ENCODE assay signal across 10 mouse cellular contexts in genomic region chr5:127242763-127243160, GRCm38 (mm10). TPM values are rescaled to one million over a fixed set of nuclear protein-coding genes. Genes with fewer than 3 reads are reported as not detected.
DNase-seq lines count a peak whose midpoint lies in the region; ATAC-seq and TF ChIP-seq lines count a peak whose summit lies in the region.
"Had no signal": no experiment of that assay in that cellular context is flagged by ENCODE, and none has a peak within 500 bp of the region (broad histone marks: within the 10 kb centered on the region; RNA-seq: fewer than 3 reads in every experiment).

No protein-coding gene starts in this region.

- no peak for DNase-seq in liver, embryonic 11.5 days (ENCODE audit: low spot score)
- DNase-seq in liver, postnatal 0 days = no peak
- DNase-seq in limb, embryonic 11.5 days (ENCODE audit: low spot score) = no peak
- no peak for DNase-seq in gastrocnemius, postnatal 36 days
- no peak for DNase-seq in cerebellum, adult 18-20 months
- DNase-seq: gastrocnemius, postnatal 25 days had no signal

- intact Hi-C loops in gastrocnemius, postnatal 36 days (cut with DNase I) = no loop called here

- no peaks in the 10 kb centered on the region for H3K9me3 ChIP-seq in liver, embryonic 11.5 days (ENCODE audit: control insufficient read depth, low read length)
- no peaks in the 10 kb centered on the region for H3K9me3 ChIP-seq in liver, postnatal 0 days (ENCODE audit: low read length)
- no peaks in the 10 kb centered on the region; the same call in 1 of the 2 replicates for H3K9me3 ChIP-seq in forebrain, embryonic 13.5 days (replicated peaks)
- H3K9me3 ChIP-seq in limb, embryonic 11.5 days (ENCODE audit: control insufficient read depth, low read length) = peaks cover 3% of the 10 kb centered on the region; the same call in 1 of the 2 replicates
- H3K9me3 ChIP-seq in stomach, embryonic 14.5 days (ENCODE audit: control insufficient read depth, low read depth, low read length) = no peaks in the 10 kb centered on the region

- peak overlapping the region; percentile 54 for H3K4me3 ChIP-seq in liver, embryonic 11.5 days (ENCODE audit: low read depth, low read length)
- H3K4me3 ChIP-seq in liver, postnatal 0 days (ENCODE audit: low read depth, low read length) = no peak overlapping the region
- H3K4me3 ChIP-seq in forebrain, embryonic 13.5 days = peak overlapping the region; percentile 64
- H3K4me3 ChIP-seq in limb, embryonic 11.5 days (ENCODE audit: low read depth, low read length) = peak overlapping the region; percentile 74
- peak overlapping the region; percentile 56 for H3K4me3 ChIP-seq in stomach, embryonic 14.5 days (ENCODE audit: low read depth, low read length)

- no peak overlapping the region for H3K27ac ChIP-seq in liver, embryonic 11.5 days (ENCODE audit: low read depth, low read length)
- H3K27ac ChIP-seq in liver, postnatal 0 days (ENCODE audit: low read depth) = no peak overlapping the region
- no peak overlapping the region for H3K27ac ChIP-seq in forebrain, embryonic 13.5 days
- H3K27ac ChIP-seq in limb, embryonic 11.5 days (replicated peaks; ENCODE audit: low read depth, low read length) = peak overlapping the region; percentile 73
- no peak overlapping the region for H3K27ac ChIP-seq in stomach, embryonic 14.5 days (ENCODE audit: low read length)

- H3K4me1 ChIP-seq in liver, embryonic 11.5 days (replicated peaks; ENCODE audit: control insufficient read depth, insufficient read depth, low read length) = no peaks in the 10 kb centered on the region; the same call in 1 of the 2 replicates
- no peaks in the 10 kb centered on the region for H3K4me1 ChIP-seq in liver, postnatal 0 days (ENCODE audit: insufficient read depth)
- H3K4me1 ChIP-seq in forebrain, embryonic 13.5 days = peaks cover 30% of the 10 kb centered on the region; the same call in 1 of the 2 replicates
- H3K4me1 ChIP-seq in limb, embryonic 11.5 days (ENCODE audit: control insufficient read depth, insufficient read depth, low read length) = peaks cover 27% of the 10 kb centered on the region
- peaks cover 13% of the 10 kb centered on the region; the same call in 1 of the 2 replicates for H3K4me1 ChIP-seq in stomach, embryonic 14.5 days (ENCODE audit: control insufficient read depth, insufficient read depth, low read length)

- ATAC-seq in liver, embryonic 11.5 days (replicated peaks; ENCODE audit: low FRiP score) = no peak
- no peak for ATAC-seq in liver, postnatal 0 days
- no peak for ATAC-seq in forebrain, embryonic 13.5 days
- no peak for ATAC-seq in limb, embryonic 11.5 days (ENCODE audit: insufficient number of reproducible peaks, low FRiP score, low TSS enrichment, low read depth)
- ATAC-seq in stomach, embryonic 14.5 days (ENCODE audit: insufficient number of reproducible peaks, insufficient read depth, low FRiP score, low read depth) = no peak
- ATAC-seq: Patski had no signal

- H3K36me3 ChIP-seq in liver, embryonic 11.5 days (ENCODE audit: control insufficient read depth, insufficient read depth, low read length) = no peaks in the 10 kb centered on the region
- no peaks in the 10 kb centered on the region for H3K36me3 ChIP-seq in liver, postnatal 0 days (replicated peaks; ENCODE audit: insufficient read depth, low read length)
- H3K36me3 ChIP-seq in forebrain, embryonic 13.5 days (ENCODE audit: poor library complexity, severe bottlenecking) = no peaks in the 10 kb centered on the region
- H3K36me3 ChIP-seq in limb, embryonic 11.5 days (ENCODE audit: control insufficient read depth, insufficient read depth, low read length) = no peaks in the 10 kb centered on the region
- no peaks in the 10 kb centered on the region for H3K36me3 ChIP-seq in stomach, embryonic 14.5 days (ENCODE audit: control insufficient read depth, insufficient read depth, low read length)

- WGBS in liver, embryonic 11.5 days = 4% methylated on average over 13 of the region's 13 CpGs
- 4% methylated on average over 13 of the region's 13 CpGs for WGBS in liver, postnatal 0 days (ENCODE audit: insufficient replicate concordance)
- WGBS in forebrain, embryonic 13.5 days = under 1% methylated on average over 13 of the region's 13 CpGs
- WGBS in limb, embryonic 11.5 days = 0% methylated on average over 13 of the region's 13 CpGs
- WGBS in stomach, embryonic 14.5 days = 2% methylated on average over 13 of the region's 13 CpGs

- TF ChIP-seq EP300 in liver, postnatal 0 days (IDR thresholded peaks at IDR 0.05; ENCODE audit: low read depth) = no peak

- no peak for TF ChIP-seq CTCF in liver, postnatal 0 days (IDR thresholded peaks at IDR 0.05; ENCODE audit: low read depth)

- H3K27me3 ChIP-seq in liver, embryonic 11.5 days (replicated peaks; ENCODE audit: control insufficient read depth, insufficient read depth, low read length) = peaks cover 49% of the 10 kb centered on the region
- H3K27me3 ChIP-seq in liver, postnatal 0 days (ENCODE audit: insufficient read depth, low read length) = peaks cover 58% of the 10 kb centered on the region
- peaks cover 53% of the 10 kb centered on the region for H3K27me3 ChIP-seq in forebrain, embryonic 13.5 days
- no peaks in the 10 kb centered on the region for H3K27me3 ChIP-seq in limb, embryonic 11.5 days (ENCODE audit: control insufficient read depth, insufficient read depth, low read length)
- peaks cover 26% of the 10 kb centered on the region; the same call in 1 of the 2 replicates for H3K27me3 ChIP-seq in stomach, embryonic 14.5 days (ENCODE audit: control insufficient read depth, insufficient read depth, low read length)
- H3K27me3 ChIP-seq: Patski had no signal

- H3K4me2 ChIP-seq in liver, embryonic 11.5 days = peak overlapping the region; percentile 72
- no peak overlapping the region for H3K4me2 ChIP-seq in liver, postnatal 0 days (ENCODE audit: low read depth, low read length)
- peak overlapping the region; percentile 87 for H3K4me2 ChIP-seq in forebrain, embryonic 13.5 days
- peak overlapping the region; percentile 85 for H3K4me2 ChIP-seq in limb, embryonic 11.5 days (ENCODE audit: low read depth, severe bottlenecking)
- peak overlapping the region; percentile 85 for H3K4me2 ChIP-seq in stomach, embryonic 14.5 days (replicated peaks; ENCODE audit: low read depth, low read length)

- H3K9ac ChIP-seq in liver, embryonic 11.5 days (ENCODE audit: low read depth, low read length) = no peak overlapping the region
- no peak overlapping the region for H3K9ac ChIP-seq in liver, postnatal 0 days (replicated peaks)
- H3K9ac ChIP-seq in forebrain, embryonic 13.5 days = peak overlapping the region; percentile 71
- H3K9ac ChIP-seq in limb, embryonic 11.5 days (ENCODE audit: low read length) = peak overlapping the region; percentile 76
- H3K9ac ChIP-seq in stomach, embryonic 14.5 days (replicated peaks; ENCODE audit: low read depth, low read length) = no peak overlapping the region

RNA-seq across cellular contexts. Expression of gene Tmem132c, which starts 1.2 kb away (rescaled TPM):
- polyA plus RNA-seq in liver, embryonic 11.5 days (2014; fragmentation: Nextera tagmentation; extraction: Ambion mirVana) = 2.8 and 3.1 TPM in 2 replicates
- polyA plus RNA-seq in liver, postnatal 0 days (2015; fragmentation: Nextera tagmentation; extraction: Ambion mirVana) = 0.02 and 0.04 TPM in 2 replicates
- polyA plus RNA-seq in forebrain, embryonic 13.5 days (2015; fragmentation: Nextera tagmentation; extraction: Ambion mirVana) = 6.0 and 8.6 TPM in 2 replicates
- polyA plus RNA-seq in limb, embryonic 11.5 days (2014; fragmentation: Nextera tagmentation; extraction: Ambion mirVana) = 34.6 and 38.6 TPM in 2 replicates
- 1.8 and 2.8 TPM in 2 replicates for polyA plus RNA-seq in stomach, embryonic 14.5 days (2014; fragmentation: Nextera tagmentation; extraction: Ambion mirVana)
- under 1 TPM; 0.18 to 0.22 TPM for total RNA-seq in gastrocnemius, postnatal 36 days (2021)
- polyA plus RNA-seq: liver, adult 2 months; Patski had no signal

Comparison
In these comparisons a context has a peak if more than half of its experiments do, and no peak if none do; other contexts are left out.
1. H3K9ac ChIP-seq: peak in forebrain, embryonic 13.5 days (single experiment) and limb, embryonic 11.5 days (single experiment); none in liver, embryonic 11.5 days (single experiment), liver, postnatal 0 days (single experiment) and stomach, embryonic 14.5 days (single experiment).